Comparison of ENCODE assay signal across 21 mouse cellular contexts in the genomic region with DNA sequence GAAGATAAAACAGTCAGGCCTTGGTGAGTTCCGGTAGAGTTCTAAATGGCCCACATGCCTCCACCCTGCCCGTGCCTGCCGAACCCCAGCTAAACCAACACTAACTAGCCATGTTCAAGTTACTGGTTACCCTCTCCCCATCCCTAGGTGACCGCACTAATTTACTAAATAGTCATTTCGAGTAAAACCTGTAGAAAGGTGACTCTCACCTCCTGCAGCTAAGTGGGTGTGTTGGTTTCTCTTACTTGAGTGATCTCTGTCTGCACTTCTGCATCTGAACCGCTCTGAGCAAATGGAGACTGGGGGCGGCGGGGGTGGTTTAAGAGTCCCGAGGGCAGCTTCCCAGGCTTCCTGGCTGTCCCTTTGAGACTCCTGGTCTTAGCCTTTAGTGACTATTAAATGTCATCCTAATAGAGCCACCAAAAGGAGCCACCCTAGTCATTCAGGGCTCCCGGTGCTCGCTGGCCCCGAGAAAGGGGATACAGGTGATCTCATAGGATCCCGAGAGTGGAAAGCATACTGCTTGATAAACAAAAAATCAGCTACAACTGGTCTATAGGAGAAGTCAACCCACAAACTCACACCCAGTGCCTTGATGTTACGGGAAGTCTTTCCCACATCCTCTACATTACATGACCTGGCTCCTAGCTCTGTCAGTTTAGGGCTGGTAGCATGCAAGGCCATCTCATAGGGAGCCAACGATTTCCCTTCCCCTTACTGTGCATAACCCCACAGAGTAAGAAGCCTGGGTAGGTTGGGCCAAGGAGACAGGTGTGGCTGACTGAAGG.
DNase-seq lines count a peak whose midpoint lies in the region; ATAC-seq lines count a peak whose summit lies in the region.
"Had no signal": no experiment of that assay in that cellular context is flagged by ENCODE, and none has a peak within 500 bp of the region (broad histone marks: within the 10 kb centered on the region; RNA-seq: fewer than 3 reads in every experiment).

No protein-coding gene starts in this region.

- WGBS in midbrain, embryonic 11.5 days: 96% methylated on average over 15 of the region's 15 CpGs
- 94% methylated on average over 15 of the region's 15 CpGs for whole genome bisulfite sequencing in midbrain, embryonic 10.5 days

- no peaks in the 10 kb centered on the region for H3K36me3 ChIP-seq in midbrain, embryonic 11.5 days (ENCODE audit: control insufficient read depth, insufficient read depth, low read length)
- H3K36me3 ChIP-seq in midbrain, embryonic 10.5 days: peaks cover 11% of the 10 kb centered on the region
- H3K36me3 ChIP-seq: G1E had no signal

- no peaks in the 10 kb centered on the region for H3K9me3 ChIP-seq in midbrain, embryonic 11.5 days (ENCODE audit: control insufficient read depth, low read length)
- H3K9me3 ChIP-seq in midbrain, embryonic 10.5 days (replicated peaks): no peaks in the 10 kb centered on the region

- no peak overlapping the region for H3K27ac ChIP-seq in midbrain, embryonic 11.5 days (ENCODE audit: low read depth, low read length)
- no peak overlapping the region for H3K27ac ChIP-seq in midbrain, embryonic 10.5 days (replicated peaks)

- H3K4me1 ChIP-seq in midbrain, embryonic 11.5 days (ENCODE audit: control insufficient read depth, insufficient read depth, low read length): no peaks in the 10 kb centered on the region
- no peaks in the 10 kb centered on the region for H3K4me1 ChIP-seq in midbrain, embryonic 10.5 days

- DNase-seq in midbrain, embryonic 11.5 days (ENCODE audit: low spot score, missing footprints): peak; percentile 12
- DNase-seq in midbrain, embryonic 10.5 days (ENCODE audit: low spot score): no peak
- no peak for DNase-seq in urinary bladder, postnatal 36 days (ENCODE audit: low spot score in 2 of 2)
- DNase-seq: adrenal gland, adult 2 months; adrenal gland, adult 8-10 months; adrenal gland, postnatal 10 days; adrenal gland, postnatal 14 days; adrenal gland, postnatal 25 days; adrenal gland, postnatal 36 days; B cell, adult 2 months; cerebellum, adult 11 months; cerebellum, adult 11-12 months; cerebellum, adult 18-20 months; cerebellum, adult 2 months had no signal

- H3K9ac ChIP-seq in midbrain, embryonic 11.5 days (ENCODE audit: low read length): no peak overlapping the region

- no peaks in the 10 kb centered on the region for H3K27me3 ChIP-seq in midbrain, embryonic 11.5 days (ENCODE audit: control insufficient read depth, insufficient read depth, low read length)
- no peaks in the 10 kb centered on the region for H3K27me3 ChIP-seq in midbrain, embryonic 10.5 days (ENCODE audit: low read depth, poor library complexity, severe bottlenecking)
- H3K27me3 ChIP-seq: CH12.LX, Patski had no signal

- no peak overlapping the region for H3K4me3 ChIP-seq in midbrain, embryonic 11.5 days (ENCODE audit: low read depth, low read length)
- H3K4me3 ChIP-seq in midbrain, embryonic 10.5 days: no peak overlapping the region

- no peak for ATAC-seq in midbrain, embryonic 11.5 days (ENCODE audit: low FRiP score)
- peak; percentile 73 for ATAC-seq in activated CD4-positive, CD25-positive, alpha-beta regulatory T cell, adult 4 months
- peak; percentile 80 for ATAC-seq in inflammation-experienced regulatory T-cells, adult 6 months
- ATAC-seq in frontal cortex, adult (ENCODE audit: low TSS enrichment): no peak
- ATAC-seq: CD4-positive, CD25-positive, alpha-beta regulatory T cell, adult 4 months; Patski had no signal

- no peak overlapping the region for H3K4me2 ChIP-seq in midbrain, embryonic 11.5 days

Comparison
In these comparisons a context has a peak if more than half of its experiments do, and no peak if none do; other contexts are left out.
1. ATAC-seq: peak in activated CD4-positive, CD25-positive, alpha-beta regulatory T cell, adult 4 months (single experiment) and inflammation-experienced regulatory T-cells, adult 6 months (single experiment); none in midbrain, embryonic 11.5 days (single experiment) and frontal cortex, adult (single experiment).